Mouse (Mus musculus): ENCODE results near the gene Rgma. TPM values are rescaled to one million over a fixed set of nuclear protein-coding genes. Genes with fewer than 3 reads are reported as not detected.

Rgma gene
- polyA plus RNA-seq, 1 experiment from 2014 or later: 0.31 TPM

- Histone ChIP-seq H3K4me2 (peak overlapping the region; percentile 48; the same call in 1 of the 2 replicates), H3K27me3 (peaks cover 70% of the 10 kb centered on the region)
Observed at GRCm38 (mm10) chr7:73371587-73372321, 3.6 kb upstream of the Rgma start.

GRCm38 (mm10) chr7:73372352-73372970, 2.8 kb upstream of the Rgma start:
- peak overlapping the region; percentile 48 for H3K4me2 ChIP-seq
- H3K4me1 ChIP-seq (replicated peaks): peaks cover 22% of the 10 kb centered on the region
- DNase-seq: no peak
- H3K9me3 ChIP-seq (replicated peaks): no peaks in the 10 kb centered on the region
- peak overlapping the region; percentile 34 for H3K4me3 ChIP-seq (replicated peaks)
- no peak overlapping the region for H3K27ac ChIP-seq
- ATAC-seq (ENCODE audit: low read depth): no peak
- no peaks in the 10 kb centered on the region for H3K36me3 ChIP-seq
- H3K9ac ChIP-seq: no peak overlapping the region
- H3K27me3 ChIP-seq: peaks cover 78% of the 10 kb centered on the region
- 3% methylated on average over 29 of the region's 29 CpGs for WGBS (ENCODE audit: insufficient replicate concordance)

More at GRCm38 (mm10) chr7:73371587-73372321, 3.6 kb upstream of the Rgma start:
- ATAC-seq (ENCODE audit: low read depth) (no peak), DNase-seq (no peak)
- WGBS (ENCODE audit: insufficient replicate concordance): 24% methylated on average over 10 of the region's 10 CpGs
- Histone ChIP-seq H3K4me3 (replicated peaks) (no peak overlapping the region), H3K27ac (no peak overlapping the region), H3K9me3 (replicated peaks) (no peaks in the 10 kb centered on the region), H3K36me3 (no peaks in the 10 kb centered on the region), H3K4me1 (replicated peaks) (peaks cover 22% of the 10 kb centered on the region), H3K9ac (no peak overlapping the region)

GRCm38 (mm10) chr7:73374727-73375126, 582 bp upstream of the Rgma start:
- Histone ChIP-seq H3K9me3 (replicated peaks) (no peaks in the 10 kb centered on the region), H3K4me2 (peak overlapping the region; percentile 70), H3K9ac (no peak overlapping the region), H3K4me3 (replicated peaks) (peak overlapping the region; percentile 52), H3K27me3 (peaks cover 97% of the 10 kb centered on the region), H3K36me3 (no peaks in the 10 kb centered on the region), H3K27ac (no peak overlapping the region), H3K4me1 (replicated peaks) (peaks cover 22% of the 10 kb centered on the region)
- DNase-seq: no peak
- 4% methylated on average over 14 of the region's 14 CpGs for WGBS (ENCODE audit: insufficient replicate concordance)
- ATAC-seq (ENCODE audit: low read depth): no peak

- Histone ChIP-seq H3K36me3 (no peaks in the 10 kb centered on the region), H3K9ac (no peak overlapping the region), H3K27me3 (peaks cover 86% of the 10 kb centered on the region), H3K27ac (no peak overlapping the region), H3K9me3 (replicated peaks) (no peaks in the 10 kb centered on the region), H3K4me3 (replicated peaks) (peak overlapping the region; percentile 52), H3K4me1 (replicated peaks) (peaks cover 22% of the 10 kb centered on the region), H3K4me2 (peak overlapping the region; percentile 70)
- ATAC-seq (ENCODE audit: low read depth) (no peak), DNase-seq (no peak)
- 3% methylated on average over 39 of the region's 39 CpGs for WGBS (ENCODE audit: insufficient replicate concordance)
Observed at GRCm38 (mm10) chr7:73376101-73377001, 1.0 kb downstream of the Rgma start.

- no peaks in the 10 kb centered on the region for H3K9me3 ChIP-seq (replicated peaks)
- no peak overlapping the region for H3K4me3 ChIP-seq (replicated peaks)
- H3K27me3 ChIP-seq: peaks cover 76% of the 10 kb centered on the region
- 53% methylated on average over 12 of the region's 12 CpGs for WGBS (ENCODE audit: insufficient replicate concordance)
- H3K36me3 ChIP-seq: no peaks in the 10 kb centered on the region
- ATAC-seq (ENCODE audit: low read depth) (no peak), DNase-seq (no peak)
- H3K27ac ChIP-seq: no peak overlapping the region
- H3K4me1 ChIP-seq (replicated peaks): peaks cover 18% of the 10 kb centered on the region
- H3K9ac ChIP-seq: no peak overlapping the region
- H3K4me2 ChIP-seq: no peak overlapping the region
Observed at GRCm38 (mm10) chr7:73377307-73377706, 2.0 kb downstream of the Rgma start.

- Histone ChIP-seq H3K27ac (no peak overlapping the region), H3K9ac (no peak overlapping the region), H3K36me3 (no peaks in the 10 kb centered on the region), H3K27me3 (peaks cover 76% of the 10 kb centered on the region), H3K4me1 (replicated peaks) (peaks cover 16% of the 10 kb centered on the region), H3K4me2 (no peak overlapping the region), H3K9me3 (replicated peaks) (no peaks in the 10 kb centered on the region), H3K4me3 (replicated peaks) (no peak overlapping the region)
- ATAC-seq (ENCODE audit: low read depth): no peak
- DNase-seq: no peak
- 64% methylated on average over 6 of the region's 6 CpGs for WGBS (ENCODE audit: insufficient replicate concordance)
Observed at GRCm38 (mm10) chr7:73378034-73378433, 2.7 kb downstream of the Rgma start.

- no peak for ATAC-seq (ENCODE audit: low read depth)
- no peak overlapping the region for H3K4me3 ChIP-seq (replicated peaks)
- no peak overlapping the region for H3K9ac ChIP-seq
- H3K27ac ChIP-seq: no peak overlapping the region
- H3K4me2 ChIP-seq: no peak overlapping the region
- no peaks in the 10 kb centered on the region for H3K9me3 ChIP-seq (replicated peaks)
- no peaks in the 10 kb centered on the region for H3K36me3 ChIP-seq
- H3K4me1 ChIP-seq (replicated peaks): no peaks in the 10 kb centered on the region
- no peak for DNase-seq
- peaks cover 35% of the 10 kb centered on the region for H3K27me3 ChIP-seq
- 68% methylated on average over 7 of the region's 7 CpGs for WGBS (ENCODE audit: insufficient replicate concordance)
Observed at GRCm38 (mm10) chr7:73382843-73383242, 7.5 kb downstream of the Rgma start.

GRCm38 (mm10) chr7:73388866-73389265, 13.6 kb downstream of the Rgma start:
- peaks cover 67% of the 10 kb centered on the region for H3K27me3 ChIP-seq
- DNase-seq (no peak), ATAC-seq (ENCODE audit: low read depth) (no peak)
- WGBS (ENCODE audit: insufficient replicate concordance): 40% methylated on average over 2 of the region's 2 CpGs
- H3K9ac ChIP-seq: no peak overlapping the region
- H3K4me3 ChIP-seq (replicated peaks): no peak overlapping the region
- no peaks in the 10 kb centered on the region for H3K9me3 ChIP-seq (replicated peaks)
- no peak overlapping the region for H3K27ac ChIP-seq
- H3K4me1 ChIP-seq (replicated peaks): peaks cover 3% of the 10 kb centered on the region; the same call in 1 of the 2 replicates
- H3K4me2 ChIP-seq: no peak overlapping the region
- H3K36me3 ChIP-seq: no peaks in the 10 kb centered on the region

- Histone ChIP-seq H3K36me3 (no peaks in the 10 kb centered on the region), H3K27ac (no peak overlapping the region), H3K4me2 (no peak overlapping the region), H3K4me3 (replicated peaks) (no peak overlapping the region), H3K27me3 (peaks cover 71% of the 10 kb centered on the region), H3K4me1 (replicated peaks) (peaks cover 3% of the 10 kb centered on the region; the same call in 1 of the 2 replicates), H3K9me3 (replicated peaks) (no peaks in the 10 kb centered on the region), H3K9ac (no peak overlapping the region)
- 13% methylated on average over 9 of the region's 9 CpGs for WGBS (ENCODE audit: insufficient replicate concordance)
- ATAC-seq (ENCODE audit: low read depth) (no peak), DNase-seq (no peak)
Observed at GRCm38 (mm10) chr7:73389419-73389818, 14.1 kb downstream of the Rgma start.

- H3K27ac ChIP-seq: no peak overlapping the region
Observed at GRCm38 (mm10) chr7:73389871-73390294, 14.6 kb downstream of the Rgma start.

More at GRCm38 (mm10) chr7:73389871-73390294, 14.6 kb downstream of the Rgma start:
- Histone ChIP-seq H3K9me3 (replicated peaks) (no peaks in the 10 kb centered on the region), H3K4me3 (replicated peaks) (no peak overlapping the region), H3K36me3 (no peaks in the 10 kb centered on the region), H3K9ac (no peak overlapping the region), H3K4me2 (peak overlapping the region; percentile 64; the same call in 1 of the 2 replicates), H3K27me3 (peaks cover 72% of the 10 kb centered on the region), H3K4me1 (replicated peaks) (peaks cover 3% of the 10 kb centered on the region; the same call in 1 of the 2 replicates)
- WGBS (ENCODE audit: insufficient replicate concordance): 4% methylated on average over 15 of the region's 15 CpGs
- ATAC-seq (ENCODE audit: low read depth): no peak
- no peak for DNase-seq

Measured in liver, embryonic 13.5 days (tissue).